In genomic region chr6:113216280-113216679, GRCm38 (mm10) we compare ENCODE assay signal across 38 mouse cellular contexts. TPM values are rescaled to one million over a fixed set of nuclear protein-coding genes. Genes with fewer than 3 reads are reported as not detected.
DNase-seq lines count a peak whose midpoint lies in the region; ATAC-seq and TF ChIP-seq lines count a peak whose summit lies in the region.
"Had no signal": no experiment of that assay in that cellular context is flagged by ENCODE, and none has a peak within 500 bp of the region (broad histone marks: within the 10 kb centered on the region; RNA-seq: fewer than 3 reads in every experiment).

No protein-coding gene starts in this region.

- in situ Hi-C loops in ES-E14 (cut with MboI; ENCODE audit: low sequenced_read_pairs in 2 of 2, unreplicated experiment in 2 of 2) = no loop called here

- no peaks in the 10 kb centered on the region for H3K27me3 ChIP-seq in forebrain, postnatal 0 days (ENCODE audit: insufficient read depth, low read length)
- no peaks in the 10 kb centered on the region for H3K27me3 ChIP-seq in forebrain, embryonic 12.5 days
- H3K27me3 ChIP-seq in liver, embryonic 14.5 days (ENCODE audit: control insufficient read depth, insufficient read depth, low read length) = no peaks in the 10 kb centered on the region
- no peaks in the 10 kb centered on the region for H3K27me3 ChIP-seq in liver, embryonic 12.5 days (replicated peaks)
- no peaks in the 10 kb centered on the region for H3K27me3 ChIP-seq in kidney, embryonic 14.5 days (ENCODE audit: control insufficient read depth, insufficient read depth, low read length)
- H3K27me3 ChIP-seq: embryonic facial prominence, embryonic 13.5 days; heart, embryonic 15.5 days; hindbrain, embryonic 12.5 days; midbrain, embryonic 15.5 days; neural tube, embryonic 15.5 days; Patski; stomach, embryonic 15.5 days had no signal

- no peak overlapping the region for H3K27ac ChIP-seq in forebrain, postnatal 0 days (ENCODE audit: low read depth, low read length)
- H3K27ac ChIP-seq in forebrain, embryonic 12.5 days = no peak overlapping the region
- no peak overlapping the region for H3K27ac ChIP-seq in liver, embryonic 14.5 days
- H3K27ac ChIP-seq in liver, embryonic 12.5 days = no peak overlapping the region
- H3K27ac ChIP-seq in ES-E14 (ENCODE audit: insufficient read depth, low read depth, low read length, poor library complexity, severe bottlenecking) = no peak overlapping the region
- no peak overlapping the region for H3K27ac ChIP-seq in kidney, embryonic 14.5 days (ENCODE audit: low read depth, low read length)
- H3K27ac ChIP-seq in left cerebral cortex, adult 2 months = no peak overlapping the region
- H3K27ac ChIP-seq: embryonic facial prominence, embryonic 13.5 days; forebrain, embryonic 10.5 days; heart, embryonic 10.5 days; heart, embryonic 15.5 days; hindbrain, embryonic 12.5 days; kidney, postnatal 0 days; midbrain, embryonic 10.5 days; midbrain, embryonic 15.5 days; neural tube, embryonic 15.5 days; stomach, embryonic 15.5 days had no signal

- no peak overlapping the region for H3K4me2 ChIP-seq in forebrain, postnatal 0 days (ENCODE audit: low read depth)
- no peak overlapping the region for H3K4me2 ChIP-seq in forebrain, embryonic 12.5 days
- H3K4me2 ChIP-seq in liver, embryonic 14.5 days (ENCODE audit: low read depth) = no peak overlapping the region
- no peak overlapping the region for H3K4me2 ChIP-seq in liver, embryonic 12.5 days
- no peak overlapping the region for H3K4me2 ChIP-seq in kidney, embryonic 14.5 days (replicated peaks; ENCODE audit: low read depth, low read length)
- H3K4me2 ChIP-seq: embryonic facial prominence, embryonic 13.5 days; heart, embryonic 15.5 days; hindbrain, embryonic 12.5 days; midbrain, embryonic 15.5 days; neural tube, embryonic 15.5 days; stomach, embryonic 15.5 days had no signal

- ATAC-seq in forebrain, postnatal 0 days = no peak
- ATAC-seq in forebrain, embryonic 12.5 days (ENCODE audit: low FRiP score) = no peak
- ATAC-seq in liver, embryonic 14.5 days (ENCODE audit: insufficient read depth) = no peak
- ATAC-seq in liver, embryonic 12.5 days = no peak
- no peak for ATAC-seq in kidney, embryonic 14.5 days (ENCODE audit: low FRiP score, low TSS enrichment)
- ATAC-seq: forebrain, embryonic 16.5 days; midbrain, embryonic 15.5 days; Patski had no signal

- DNase-seq in forebrain, postnatal 0 days = no peak
- DNase-seq in liver, embryonic 14.5 days (ENCODE audit: low read depth in 3 of 3, low spot score in 3 of 3) = no peak
- DNase-seq in B cell, adult 2 months = peak; percentile 8 to 21
- DNase-seq in ES-E14 (ENCODE audit: low read depth, low spot score) = no peak
- no peak for DNase-seq in left cerebral cortex, adult 2 months (ENCODE audit: extremely low spot score in 1 of 2, low spot score in 2 of 2)
- DNase-seq: adrenal gland, postnatal 25 days; cerebellum, adult 18-20 months; cerebellum, postnatal 10 days; gastrocnemius, postnatal 10 days; heart, postnatal 36 days; kidney, adult 11 months; kidney, postnatal 4 days; layer of hippocampus, adult 9-11 months; lung, adult 18-20 months; lung, postnatal 10 days; retina, postnatal 1 day; right cerebral cortex, postnatal 14 days; thymus, adult 18-20 months; thymus, postnatal 36 days had no signal

- no peak overlapping the region for H3K9ac ChIP-seq in forebrain, postnatal 0 days
- no peak overlapping the region for H3K9ac ChIP-seq in forebrain, embryonic 12.5 days
- H3K9ac ChIP-seq in liver, embryonic 14.5 days (replicated peaks) = no peak overlapping the region
- H3K9ac ChIP-seq in liver, embryonic 12.5 days = no peak overlapping the region
- no peak overlapping the region for H3K9ac ChIP-seq in ES-E14 (ENCODE audit: insufficient read depth, low read depth, low read length, poor library complexity, severe bottlenecking)
- no peak overlapping the region for H3K9ac ChIP-seq in kidney, embryonic 14.5 days (ENCODE audit: low read depth, low read length)
- H3K9ac ChIP-seq: embryonic facial prominence, embryonic 13.5 days; heart, embryonic 15.5 days; hindbrain, embryonic 12.5 days; midbrain, embryonic 15.5 days; neural tube, embryonic 15.5 days; stomach, embryonic 15.5 days had no signal

- H3K36me3 ChIP-seq in forebrain, postnatal 0 days (ENCODE audit: insufficient read depth) = no peaks in the 10 kb centered on the region
- H3K36me3 ChIP-seq in forebrain, embryonic 12.5 days (replicated peaks) = no peaks in the 10 kb centered on the region
- no peaks in the 10 kb centered on the region for H3K36me3 ChIP-seq in liver, embryonic 14.5 days (replicated peaks; ENCODE audit: control insufficient read depth, insufficient read depth, low read depth)
- H3K36me3 ChIP-seq in liver, embryonic 12.5 days = no peaks in the 10 kb centered on the region
- no peaks in the 10 kb centered on the region for H3K36me3 ChIP-seq in ES-E14 (ENCODE audit: control insufficient read depth, insufficient read depth, low read length, poor library complexity, severe bottlenecking)
- H3K36me3 ChIP-seq in kidney, embryonic 14.5 days (ENCODE audit: control insufficient read depth, insufficient read depth, low read length) = no peaks in the 10 kb centered on the region
- H3K36me3 ChIP-seq: embryonic facial prominence, embryonic 13.5 days; forebrain, embryonic 10.5 days; G1E; heart, embryonic 10.5 days; heart, embryonic 15.5 days; hindbrain, embryonic 12.5 days; midbrain, embryonic 10.5 days; midbrain, embryonic 15.5 days; neural tube, embryonic 15.5 days; stomach, embryonic 15.5 days had no signal

- 0 out of 2 replicates have a peak, but pooled peaks have one; percentile 8 for TF ChIP-seq CTCF in forebrain, postnatal 0 days (IDR thresholded peaks at IDR 0.05; ENCODE audit: low read depth)
- peak; percentile 33 for TF ChIP-seq CTCF in liver, embryonic 14.5 days (IDR thresholded peaks at IDR 0.05; ENCODE audit: low read depth)
- no peak; the same call in 1 of the 2 replicates for TF ChIP-seq CTCF in left cerebral cortex, adult 2 months (IDR thresholded peaks at IDR 0.05)

- no peak overlapping the region for H3K4me3 ChIP-seq in forebrain, postnatal 0 days (ENCODE audit: low read depth, low read length)
- H3K4me3 ChIP-seq in forebrain, embryonic 12.5 days (replicated peaks) = no peak overlapping the region
- H3K4me3 ChIP-seq in liver, embryonic 14.5 days (ENCODE audit: insufficient read depth in 1 of 2, low read depth in 2 of 2, low read length in 2 of 2) = no peak overlapping the region
- H3K4me3 ChIP-seq in liver, embryonic 12.5 days = no peak overlapping the region
- H3K4me3 ChIP-seq in ES-E14 (ENCODE audit: insufficient read depth in 1 of 2, low read depth in 1 of 2, low read length in 2 of 2, poor library complexity in 1 of 2, severe bottlenecking in 1 of 2) = no peak overlapping the region
- H3K4me3 ChIP-seq in kidney, embryonic 14.5 days (ENCODE audit: low read length) = no peak overlapping the region
- H3K4me3 ChIP-seq in left cerebral cortex, adult 2 months = no peak overlapping the region
- H3K4me3 ChIP-seq: embryonic facial prominence, embryonic 13.5 days; forebrain, embryonic 10.5 days; heart, embryonic 10.5 days; heart, embryonic 15.5 days; hindbrain, embryonic 12.5 days; midbrain, embryonic 10.5 days; midbrain, embryonic 15.5 days; neural tube, embryonic 15.5 days; stomach, embryonic 15.5 days had no signal

- intact Hi-C loops in left cerebral cortex, adult 2 months (cut with DNase I) = no loop called here

- H3K4me1 ChIP-seq in forebrain, postnatal 0 days (ENCODE audit: insufficient read depth) = no peaks in the 10 kb centered on the region
- no peaks in the 10 kb centered on the region for H3K4me1 ChIP-seq in forebrain, embryonic 12.5 days
- H3K4me1 ChIP-seq in liver, embryonic 14.5 days (replicated peaks; ENCODE audit: control insufficient read depth in 2 of 2, insufficient read depth in 2 of 2, low read length in 1 of 2) = no peaks in the 10 kb centered on the region
- H3K4me1 ChIP-seq in liver, embryonic 12.5 days = no peaks in the 10 kb centered on the region
- H3K4me1 ChIP-seq in ES-E14 (ENCODE audit: control insufficient read depth in 2 of 2, insufficient read depth in 2 of 2, low read length in 2 of 2, poor library complexity in 1 of 2) = no peaks in the 10 kb centered on the region
- H3K4me1 ChIP-seq in kidney, embryonic 14.5 days (ENCODE audit: control insufficient read depth, insufficient read depth, low read length) = no peaks in the 10 kb centered on the region
- H3K4me1 ChIP-seq: embryonic facial prominence, embryonic 13.5 days; forebrain, embryonic 10.5 days; heart, embryonic 10.5 days; heart, embryonic 15.5 days; hindbrain, embryonic 12.5 days; midbrain, embryonic 10.5 days; midbrain, embryonic 15.5 days; neural tube, embryonic 15.5 days; stomach, embryonic 15.5 days had no signal

- no peaks in the 10 kb centered on the region for H3K9me3 ChIP-seq in forebrain, postnatal 0 days (ENCODE audit: low read length)
- no peaks in the 10 kb centered on the region for H3K9me3 ChIP-seq in forebrain, embryonic 12.5 days
- no peaks in the 10 kb centered on the region for H3K9me3 ChIP-seq in liver, embryonic 14.5 days (ENCODE audit: control insufficient read depth, low read length)
- no peaks in the 10 kb centered on the region for H3K9me3 ChIP-seq in liver, embryonic 12.5 days (replicated peaks)
- H3K9me3 ChIP-seq in ES-E14 (ENCODE audit: control insufficient read depth, insufficient read depth, low read depth, low read length) = no peaks in the 10 kb centered on the region
- H3K9me3 ChIP-seq in kidney, embryonic 14.5 days (ENCODE audit: control insufficient read depth, low read length) = no peaks in the 10 kb centered on the region
- H3K9me3 ChIP-seq: embryonic facial prominence, embryonic 13.5 days; G1E; heart, embryonic 10.5 days; heart, embryonic 15.5 days; hindbrain, embryonic 12.5 days; midbrain, embryonic 10.5 days; midbrain, embryonic 15.5 days; neural tube, embryonic 15.5 days; stomach, embryonic 15.5 days had no signal

- TF ChIP-seq EP300 in liver, embryonic 14.5 days (IDR thresholded peaks at IDR 0.05; ENCODE audit: low read depth) = no peak

- WGBS in forebrain, postnatal 0 days = 83% methylated on average over 2 of the region's 2 CpGs
- 75% methylated on average over 2 of the region's 2 CpGs for WGBS in forebrain, embryonic 12.5 days
- 39% methylated on average over 2 of the region's 2 CpGs for WGBS in liver, embryonic 14.5 days (ENCODE audit: insufficient replicate concordance)
- WGBS in liver, embryonic 12.5 days (ENCODE audit: insufficient replicate concordance) = 49% methylated on average over 2 of the region's 2 CpGs
- WGBS in kidney, embryonic 14.5 days = 66% methylated on average over 2 of the region's 2 CpGs

RNA-seq across cellular contexts. Expression of gene Lhfpl4, which starts 21.1 kb away (rescaled TPM):
- total RNA-seq in forebrain, postnatal 0 days (2014; rRNA removed) = 49.6 and 64.1 TPM in 2 replicates
- 26.7 and 53.5 TPM in 2 replicates for polyA plus RNA-seq in forebrain, postnatal 0 days (2015; fragmentation: Nextera tagmentation; extraction: Ambion mirVana)
- polyA plus RNA-seq in forebrain, embryonic 12.5 days (2016; fragmentation: Nextera tagmentation; extraction: Ambion mirVana) = 30.6 and 35.4 TPM in 2 replicates
- polyA plus RNA-seq in liver, embryonic 14.5 days (2012; rRNA removed) = 0.06 TPM in 1 of 2 replicates, not detected in the other
- 0.13 TPM in 1 of 2 replicates, not detected in the other for polyA plus RNA-seq in liver, embryonic 14.5 days (2014; fragmentation: Nextera tagmentation; extraction: Ambion mirVana)
- polyA plus RNA-seq in liver, embryonic 12.5 days (2016; fragmentation: Nextera tagmentation; extraction: Ambion mirVana) = 0.44 and 0.70 TPM in 2 replicates
- 5.2 and 5.9 TPM in 2 replicates for total RNA-seq in ES-E14 (2012; rRNA removed)
- 0.45 and 0.69 TPM in 2 replicates for polyA plus RNA-seq in kidney, embryonic 14.5 days (2014; fragmentation: Nextera tagmentation; extraction: Ambion mirVana)
- total RNA-seq in left cerebral cortex, adult 2 months (2021) = 10 to 100 TPM; 81.1 to 83.1 TPM
- total RNA-seq: common myeloid progenitor, adult 5-6 weeks; granulocyte monocyte progenitor cell, adult 5-6 weeks; liver, adult 2 months had no signal
- polyA plus RNA-seq: G1E had no signal

RNA-seq across cellular contexts. Expression of gene Mtmr14, which starts 21.4 kb away (rescaled TPM):
- total RNA-seq in forebrain, postnatal 0 days (2014; rRNA removed) = 41.0 and 42.9 TPM in 2 replicates
- polyA plus RNA-seq in forebrain, postnatal 0 days (2015; fragmentation: Nextera tagmentation; extraction: Ambion mirVana) = 34.1 and 35.0 TPM in 2 replicates
- polyA plus RNA-seq in forebrain, embryonic 12.5 days (2016; fragmentation: Nextera tagmentation; extraction: Ambion mirVana) = 46.2 and 50.0 TPM in 2 replicates
- polyA plus RNA-seq in liver, embryonic 14.5 days (2012; rRNA removed) = 11.6 and 13.6 TPM in 2 replicates
- 16.0 and 17.0 TPM in 2 replicates for polyA plus RNA-seq in liver, embryonic 14.5 days (2014; fragmentation: Nextera tagmentation; extraction: Ambion mirVana)
- polyA plus RNA-seq in liver, embryonic 12.5 days (2016; fragmentation: Nextera tagmentation; extraction: Ambion mirVana) = 24.8 and 26.5 TPM in 2 replicates
- total RNA-seq in ES-E14 (2012; rRNA removed) = 42.4 and 44.8 TPM in 2 replicates
- polyA plus RNA-seq in kidney, embryonic 14.5 days (2014; fragmentation: Nextera tagmentation; extraction: Ambion mirVana) = 28.4 and 41.0 TPM in 2 replicates
- total RNA-seq in left cerebral cortex, adult 2 months (2021) = 10 to 100 TPM; 14.6 to 15.3 TPM

Comparison
In these comparisons a context has a peak if more than half of its experiments do, and no peak if none do; other contexts are left out.
1. DNase-seq: peak in B cell, adult 2 months (2 of 2); none in forebrain, postnatal 0 days (single experiment), liver, embryonic 14.5 days (0 of 3), ES-E14 (single experiment) and left cerebral cortex, adult 2 months (0 of 2).
2. RNA of gene Lhfpl4, which starts 21.1 kb away (polyA plus RNA-seq): 26.7 to 53.5 TPM in forebrain, postnatal 0 days and 30.6 to 35.4 TPM in forebrain, embryonic 12.5 days; 0.44 to 0.70 TPM in liver, embryonic 12.5 days, 0.45 to 0.69 TPM in kidney, embryonic 14.5 days and 0.06 to 0.13 TPM in liver, embryonic 14.5 days; every median in the first group is over 10 times any median in the second.